Mouse (Mus musculus): Measurements from ENCODE around the gene Dpep1. TPM values are rescaled to one million over a fixed set of nuclear protein-coding genes. Genes with fewer than 3 reads are reported as not detected.
A peak's percentile ranks its signal among the peaks of the same experiment; 100 is the strongest.
"Not testable (repeated sequence)": the region's sequence is repeated elsewhere in the genome, so short reads cannot be mapped to it uniquely, and the experiment has no call there.

Gene Dpep1
- total and polyA plus RNA-seq, 3 experiments: 0.11 TPM; not detected in 2

- Histone ChIP-seq H3K27me3 (ENCODE audit: insufficient read depth, low read length) (peaks cover 73% of the 10 kb centered on the region), H3K36me3 (replicated peaks) (no peaks in the 10 kb centered on the region), H3K4me1 (ENCODE audit: insufficient read depth, low read depth, low read length) (peaks cover 24% of the 10 kb centered on the region), H3K9me3 (replicated peaks) (no peaks in the 10 kb centered on the region), H3K4me3 (ENCODE audit: low read depth, low read length) (no peak overlapping the region)
- DNase-seq (ENCODE audit: low spot score) (no peak), ATAC-seq (ENCODE audit: extremely low read depth, insufficient number of reproducible peaks, low FRiP score, poor library complexity, severe bottlenecking) (no peak)
- TF ChIP-seq GATA2 (IDR thresholded peaks at IDR 0.05; ENCODE audit: borderline replicate concordance, low read depth, low read length): no peak
- no peak for TF ChIP-seq CTCF (IDR thresholded peaks at IDR 0.05; ENCODE audit: low read depth, low read length)
- no peak for TF ChIP-seq TAL1 (conservative IDR thresholded peaks at IDR 0.05; ENCODE audit: low read depth, low read length)
- no peak for TF ChIP-seq GATA1 (IDR thresholded peaks at IDR 0.05; ENCODE audit: borderline replicate concordance, low read length)
- TF ChIP-seq POLR2AphosphoS5 (IDR thresholded peaks at IDR 0.05; ENCODE audit: insufficient replicate concordance, low read depth, low read length): no peak
Measured at GRCm38 (mm10) chr8:123188006-123188405, 2.0 kb downstream of the Dpep1 start.

- Histone ChIP-seq H3K9me3 (replicated peaks) (no peaks in the 10 kb centered on the region), H3K4me3 (ENCODE audit: low read depth, low read length) (no peak overlapping the region), H3K27me3 (ENCODE audit: insufficient read depth, low read length) (peaks cover 68% of the 10 kb centered on the region), H3K4me1 (ENCODE audit: insufficient read depth, low read depth, low read length) (peaks cover 25% of the 10 kb centered on the region), H3K36me3 (replicated peaks) (no peaks in the 10 kb centered on the region)
- TF ChIP-seq GATA1 (IDR thresholded peaks at IDR 0.05; ENCODE audit: borderline replicate concordance, low read length): no peak
- TF ChIP-seq GATA2 (IDR thresholded peaks at IDR 0.05; ENCODE audit: borderline replicate concordance, low read depth, low read length): no peak
- no peak for TF ChIP-seq TAL1 (conservative IDR thresholded peaks at IDR 0.05; ENCODE audit: low read depth, low read length)
- no peak for TF ChIP-seq CTCF (IDR thresholded peaks at IDR 0.05; ENCODE audit: low read depth, low read length)
- TF ChIP-seq POLR2AphosphoS5 (IDR thresholded peaks at IDR 0.05; ENCODE audit: insufficient replicate concordance, low read depth, low read length): no peak
- no peak for ATAC-seq (ENCODE audit: extremely low read depth, insufficient number of reproducible peaks, low FRiP score, poor library complexity, severe bottlenecking)
- DNase-seq (ENCODE audit: low spot score): no peak
Measured at GRCm38 (mm10) chr8:123188841-123189240, 2.8 kb downstream of the Dpep1 start.

DNA sequence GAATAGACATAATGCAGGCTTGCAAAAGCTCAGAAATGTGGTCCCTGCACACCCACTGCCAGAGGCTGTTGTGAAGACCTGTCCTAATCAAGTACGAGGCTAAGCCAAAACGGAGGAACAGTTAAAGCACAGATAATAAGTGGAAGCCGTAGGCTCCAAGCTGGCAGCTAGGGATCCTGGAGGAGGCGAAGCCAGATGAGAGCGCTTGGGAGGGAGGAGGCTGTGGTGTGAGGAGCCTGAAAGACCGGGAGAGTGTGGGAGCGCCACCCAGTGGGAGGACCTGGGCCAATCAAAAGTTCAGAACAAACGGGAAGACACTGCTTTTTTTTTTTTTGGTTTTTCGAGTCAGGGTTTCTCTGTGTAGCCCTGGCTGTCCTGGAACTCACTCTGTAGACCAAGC, 4.6 kb downstream of the Dpep1 start:
- Histone ChIP-seq H3K36me3 (replicated peaks) (no peaks in the 10 kb centered on the region), H3K9me3 (replicated peaks) (no peaks in the 10 kb centered on the region), H3K27me3 (ENCODE audit: insufficient read depth, low read length) (peaks cover 67% of the 10 kb centered on the region), H3K4me1 (ENCODE audit: insufficient read depth, low read depth, low read length) (peaks cover 25% of the 10 kb centered on the region), H3K4me3 (ENCODE audit: low read depth, low read length) (no peak overlapping the region)
- DNase-seq (ENCODE audit: low spot score): peak; percentile 65
- ATAC-seq (ENCODE audit: extremely low read depth, insufficient number of reproducible peaks, low FRiP score, poor library complexity, severe bottlenecking): no peak; the same call in 1 of the 2 replicates
- no peak for TF ChIP-seq GATA1 (IDR thresholded peaks at IDR 0.05; ENCODE audit: borderline replicate concordance, low read length)
- TF ChIP-seq CTCF (IDR thresholded peaks at IDR 0.05; ENCODE audit: low read depth, low read length): no peak
- TF ChIP-seq POLR2AphosphoS5 (IDR thresholded peaks at IDR 0.05; ENCODE audit: insufficient replicate concordance, low read depth, low read length): no peak
- no peak for TF ChIP-seq TAL1 (conservative IDR thresholded peaks at IDR 0.05; ENCODE audit: low read depth, low read length)
- TF ChIP-seq GATA2 (IDR thresholded peaks at IDR 0.05; ENCODE audit: borderline replicate concordance, low read depth, low read length): no peak

DNA sequence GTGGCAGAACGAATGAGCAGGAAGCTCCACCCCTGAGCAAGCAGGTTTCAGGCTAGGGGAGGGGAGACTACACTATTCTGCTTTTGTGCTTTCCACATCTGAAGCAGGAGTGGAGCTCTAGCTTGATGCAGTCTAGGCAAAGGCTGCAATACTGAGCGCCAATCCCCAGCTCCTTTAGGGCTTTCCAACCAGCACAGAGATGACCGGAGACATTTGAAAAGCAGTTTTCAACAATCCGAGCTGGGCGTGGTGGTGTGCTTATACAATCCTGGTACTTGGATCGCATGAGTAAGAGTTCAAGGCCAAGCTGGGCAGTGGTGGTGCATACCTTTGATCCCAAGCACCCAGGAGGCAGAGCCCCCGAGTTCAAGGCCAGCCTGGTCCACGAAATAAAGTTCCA, 5.9 kb downstream of the Dpep1 start:
- H3K9me3 ChIP-seq (replicated peaks): no peaks in the 10 kb centered on the region
- no peak overlapping the region for H3K4me3 ChIP-seq (ENCODE audit: low read depth, low read length)
- no peaks in the 10 kb centered on the region for H3K36me3 ChIP-seq (replicated peaks)
- DNase-seq (ENCODE audit: low spot score) (no peak), ATAC-seq (ENCODE audit: extremely low read depth, insufficient number of reproducible peaks, low FRiP score, poor library complexity, severe bottlenecking) (no peak)
- peaks cover 26% of the 10 kb centered on the region for H3K4me1 ChIP-seq (ENCODE audit: insufficient read depth, low read depth, low read length)
- H3K27me3 ChIP-seq (ENCODE audit: insufficient read depth, low read length): peaks cover 54% of the 10 kb centered on the region
- TF ChIP-seq GATA2 (IDR thresholded peaks at IDR 0.05; ENCODE audit: borderline replicate concordance, low read depth, low read length) (no peak), CTCF (IDR thresholded peaks at IDR 0.05; ENCODE audit: low read depth, low read length) (no peak), GATA1 (IDR thresholded peaks at IDR 0.05; ENCODE audit: borderline replicate concordance, low read length) (no peak), TAL1 (conservative IDR thresholded peaks at IDR 0.05; ENCODE audit: low read depth, low read length) (no peak), POLR2AphosphoS5 (IDR thresholded peaks at IDR 0.05; ENCODE audit: insufficient replicate concordance, low read depth, low read length) (no peak)

DNA sequence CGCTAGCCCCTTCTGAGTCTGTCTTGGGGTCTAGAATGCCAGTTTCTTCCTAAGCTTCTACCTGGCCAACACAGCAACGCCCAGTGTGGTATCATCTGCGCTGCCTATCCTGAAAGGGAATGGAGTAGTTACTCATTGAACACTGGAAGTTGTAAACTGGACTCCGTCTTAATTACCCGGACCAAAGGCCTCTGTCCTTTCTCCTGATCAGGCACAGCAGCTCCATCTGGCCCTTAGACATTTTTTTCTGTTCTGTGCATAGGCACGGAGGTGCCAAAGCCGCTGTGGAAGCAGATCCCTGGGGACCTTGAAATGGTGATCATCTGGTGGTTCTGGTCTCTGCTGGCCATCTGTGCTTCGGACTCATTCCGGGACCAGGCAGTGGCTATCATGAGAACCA, 7.7 kb downstream of the Dpep1 start:
- Histone ChIP-seq H3K4me1 (ENCODE audit: insufficient read depth, low read depth, low read length) (peaks cover 29% of the 10 kb centered on the region), H3K27me3 (ENCODE audit: insufficient read depth, low read length) (peaks cover 49% of the 10 kb centered on the region), H3K36me3 (replicated peaks) (no peaks in the 10 kb centered on the region), H3K4me3 (ENCODE audit: low read depth, low read length) (no peak overlapping the region), H3K9me3 (replicated peaks) (no peaks in the 10 kb centered on the region)
- no peak for ATAC-seq (ENCODE audit: extremely low read depth, insufficient number of reproducible peaks, low FRiP score, poor library complexity, severe bottlenecking)
- no peak for DNase-seq (ENCODE audit: low spot score)
- TF ChIP-seq POLR2AphosphoS5 (IDR thresholded peaks at IDR 0.05; ENCODE audit: insufficient replicate concordance, low read depth, low read length) (no peak), GATA1 (IDR thresholded peaks at IDR 0.05; ENCODE audit: borderline replicate concordance, low read length) (no peak), CTCF (IDR thresholded peaks at IDR 0.05; ENCODE audit: low read depth, low read length) (no peak), TAL1 (conservative IDR thresholded peaks at IDR 0.05; ENCODE audit: low read depth, low read length) (no peak), GATA2 (IDR thresholded peaks at IDR 0.05; ENCODE audit: borderline replicate concordance, low read depth, low read length) (no peak)

GRCm38 (mm10) chr8:123197016-123197415, 11.0 kb downstream of the Dpep1 start:
- H3K27me3 ChIP-seq (ENCODE audit: insufficient read depth, low read length): peaks cover 61% of the 10 kb centered on the region
- peaks cover 13% of the 10 kb centered on the region for H3K4me1 ChIP-seq (ENCODE audit: insufficient read depth, low read depth, low read length)
- not testable (repeated sequence) for H3K9me3 ChIP-seq (replicated peaks); H3K36me3 ChIP-seq (replicated peaks); H3K4me3 ChIP-seq (ENCODE audit: low read depth, low read length); ATAC-seq (ENCODE audit: extremely low read depth, insufficient number of reproducible peaks, low FRiP score, poor library complexity, severe bottlenecking); DNase-seq (ENCODE audit: low spot score)

DNA sequence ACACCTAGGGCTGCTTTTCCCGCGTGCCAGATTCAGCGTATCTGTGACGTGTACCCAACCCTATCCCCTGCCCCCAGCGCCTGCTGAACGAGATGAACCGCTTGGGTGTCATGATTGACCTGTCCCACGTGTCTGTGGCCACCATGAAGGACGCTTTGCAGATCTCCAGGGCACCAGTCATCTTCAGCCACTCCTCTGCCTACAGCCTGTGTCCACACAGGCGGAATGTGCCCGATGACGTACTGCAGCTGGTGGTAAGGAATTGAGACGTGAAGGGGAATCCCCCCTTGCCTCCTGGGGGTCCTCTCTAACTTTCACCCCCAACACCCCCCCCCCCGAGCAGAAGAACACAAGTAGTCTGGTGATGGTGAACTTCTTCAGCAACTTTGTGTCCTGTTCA, 13.8 kb downstream of the Dpep1 start:
- Histone ChIP-seq H3K27me3 (ENCODE audit: insufficient read depth, low read length) (peaks cover 49% of the 10 kb centered on the region), H3K4me3 (ENCODE audit: low read depth, low read length) (no peak overlapping the region), H3K4me1 (ENCODE audit: insufficient read depth, low read depth, low read length) (peaks cover 14% of the 10 kb centered on the region), H3K36me3 (replicated peaks) (peaks cover 23% of the 10 kb centered on the region), H3K9me3 (replicated peaks) (no peaks in the 10 kb centered on the region)
- ATAC-seq (ENCODE audit: extremely low read depth, insufficient number of reproducible peaks, low FRiP score, poor library complexity, severe bottlenecking): no peak
- TF ChIP-seq POLR2AphosphoS5 (IDR thresholded peaks at IDR 0.05; ENCODE audit: insufficient replicate concordance, low read depth, low read length): no peak
- no peak for TF ChIP-seq GATA2 (IDR thresholded peaks at IDR 0.05; ENCODE audit: borderline replicate concordance, low read depth, low read length)
- TF ChIP-seq GATA1 (IDR thresholded peaks at IDR 0.05; ENCODE audit: borderline replicate concordance, low read length): no peak
- TF ChIP-seq CTCF (IDR thresholded peaks at IDR 0.05; ENCODE audit: low read depth, low read length): no peak
- TF ChIP-seq TAL1 (conservative IDR thresholded peaks at IDR 0.05; ENCODE audit: low read depth, low read length): no peak
- no peak for DNase-seq (ENCODE audit: low spot score)
